Mouse (Mus musculus) liver, embryonic 14.5 days (tissue): ENCODE measurements at regions not wholly inside any gene's neighbourhood (a gene's known extent, or its start where the extent isn't known, plus 50 kb on each side); places are given as distances from the start of the nearest gene placed in this dataset.
A peak's percentile ranks its signal among the peaks of the same experiment; 100 is the strongest.

Experiments
- ATAC-seq: fragments of 200-750 bp; cut with Nextera tagmentation; 2 replicates; pipeline ENCODE4 v1.8.0; 2017; ENCODE audit warnings: moderate number of reproducible peaks, mild to moderate bottlenecking, moderate library complexity; ENCODE audit not compliant: insufficient read depth
- DNase-seq, 3 experiments: peaks; one replicate each; pipeline ENCODE4 v3.0.0-alpha.2; 2012 to 2013; ENCODE audit warnings: low read depth in 3 of 3, low spot score in 3 of 3
- H3K27ac ChIP-seq: fragments of 300-500 bp; sonication (generic); 2 replicates; pipeline ENCODE4 v1.5.1; 2014; ENCODE audit warnings: moderate library complexity, mild to moderate bottlenecking, control low read depth, inconsistent platforms
- H3K27me3 ChIP-seq: fragments of 300-500 bp; sonication (generic); 2 replicates; pipeline ENCODE4 v1.6.1; 2014; ENCODE audit warnings: mild to moderate bottlenecking, low read length, moderate library complexity; ENCODE audit not compliant: control insufficient read depth, insufficient read depth
- H3K36me3 ChIP-seq: fragments of 300-500 bp; sonication (generic); replicated peaks from 2 replicates; pipeline ENCODE4 v1.6.1; 2014; ENCODE audit warnings: low read depth; ENCODE audit not compliant: control insufficient read depth, insufficient read depth
- H3K4me1 ChIP-seq, 2 experiments: fragments of 200-500 bp in 1 of 2; fragments of 300-500 bp in 1 of 2; sonication (generic) in 1 of 2; replicated peaks; 2 replicates each; pipeline ENCODE4 v1.6.1; 2012 to 2014; ENCODE audit warnings: antibody characterized with exemption in 1 of 2, inconsistent platforms in 1 of 2, low read length in 1 of 2; ENCODE audit not compliant: control insufficient read depth in 2 of 2, insufficient read depth in 2 of 2
- H3K4me2 ChIP-seq: fragments of 300-500 bp; sonication (generic); 2 replicates; pipeline ENCODE4 v1.6.1; 2014; ENCODE audit warnings: low read depth, mild to moderate bottlenecking, control low read depth, moderate library complexity
- H3K4me3 ChIP-seq, 2 experiments: fragments of 200-500 bp in 1 of 2; fragments of 300-500 bp in 1 of 2; sonication (generic) in 1 of 2; 2 replicates each; pipeline ENCODE4 v1.5.1; 2012 to 2014; ENCODE audit warnings: low read depth in 2 of 2, low read length in 2 of 2, mild to moderate bottlenecking in 2 of 2, control low read depth in 1 of 2, inconsistent platforms in 1 of 2, moderate library complexity in 1 of 2; ENCODE audit not compliant: insufficient read depth in 1 of 2
- H3K9ac ChIP-seq: fragments of 300-500 bp; sonication (generic); replicated peaks from 2 replicates; pipeline ENCODE4 v1.6.1; 2014; ENCODE audit warnings: mild to moderate bottlenecking, control low read depth, moderate library complexity
- H3K9me3 ChIP-seq: fragments of 300-500 bp; sonication (generic); 2 replicates; pipeline ENCODE4 v1.6.1; 2016; ENCODE audit warnings: low read length, mixed read lengths; ENCODE audit not compliant: control insufficient read depth
- CTCF ChIP-seq: IDR thresholded peaks from 2 replicates; pipeline ENCODE4 v1.5.1; 2016; ENCODE audit warnings: antibody characterized with exemption, low read depth, control low read depth
- EP300 ChIP-seq: IDR thresholded peaks from 2 replicates; pipeline ENCODE4 v1.6.1; 2016; ENCODE audit warnings: antibody characterized with exemption, low read depth
- WGBS: fragments of 180-500 bp; shearing (Covaris S2); extraction: QIAGEN DNeasy Blood & Tissue Kit; methylation state at CpG from one replicate; pipeline ENCODE4 v1.1.7; 2014; ENCODE audit not compliant: insufficient replicate concordance; 5-methylcytosine and 5-hydroxymethylcytosine counted together

DNA sequence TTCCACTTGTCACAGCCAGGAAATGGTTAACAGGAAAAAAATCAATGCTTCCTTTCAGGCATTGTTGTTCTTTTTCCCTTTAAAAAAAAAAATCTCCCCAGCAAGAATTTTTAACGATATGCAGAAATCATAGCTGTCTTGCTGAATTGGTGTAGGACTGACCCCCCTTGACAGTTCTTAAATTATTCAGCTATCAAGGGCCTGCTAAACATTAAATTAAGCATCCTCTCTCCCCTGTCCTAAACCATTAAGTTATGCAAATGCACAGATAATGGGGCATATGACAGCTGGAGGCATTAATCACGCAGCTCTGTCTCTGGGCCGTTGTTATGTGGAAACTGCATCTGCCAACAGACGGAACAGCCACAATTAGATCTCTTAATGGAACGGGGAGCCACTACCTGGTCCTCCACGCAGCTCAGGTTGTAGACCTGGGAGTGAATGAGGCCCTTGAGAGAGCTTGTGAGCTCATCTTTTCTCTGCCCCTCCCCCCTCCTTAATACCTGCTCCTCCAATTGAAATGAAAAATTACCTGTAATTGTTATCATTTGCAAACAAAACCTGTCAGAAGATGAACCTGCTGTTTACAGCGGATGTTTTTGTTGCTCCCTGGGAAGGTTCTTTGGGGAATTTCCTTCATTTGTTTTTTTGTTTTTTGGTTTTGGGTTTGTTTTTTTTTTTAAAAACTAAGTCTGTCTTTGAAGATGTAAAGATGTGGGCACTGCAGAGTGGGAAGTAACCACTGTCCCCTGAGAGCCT, 110.0 kb downstream of the Psat1 start:
- H3K27ac ChIP-seq: no peak overlapping the region
- no peaks in the 10 kb centered on the region for H3K9me3 ChIP-seq
- H3K4me1 ChIP-seq: peaks cover 3 to 10% of the 10 kb centered on the region in 2 experiments; a peak in 3 of 4 replicates
- H3K4me2 ChIP-seq: peak overlapping the region; percentile 13; the same call in 1 of the 2 replicates
- TF ChIP-seq CTCF (no peak), EP300 (no peak)
- H3K27me3 ChIP-seq: no peaks in the 10 kb centered on the region
- ATAC-seq (no peak; the same call in 1 of the 2 replicates), DNase-seq (no peak)
- no peak overlapping the region for H3K9ac ChIP-seq
- H3K4me3 ChIP-seq: no peak overlapping the region
- H3K36me3 ChIP-seq: no peaks in the 10 kb centered on the region
- WGBS: 5% methylated on average over 7 of the region's 7 CpGs

DNA sequence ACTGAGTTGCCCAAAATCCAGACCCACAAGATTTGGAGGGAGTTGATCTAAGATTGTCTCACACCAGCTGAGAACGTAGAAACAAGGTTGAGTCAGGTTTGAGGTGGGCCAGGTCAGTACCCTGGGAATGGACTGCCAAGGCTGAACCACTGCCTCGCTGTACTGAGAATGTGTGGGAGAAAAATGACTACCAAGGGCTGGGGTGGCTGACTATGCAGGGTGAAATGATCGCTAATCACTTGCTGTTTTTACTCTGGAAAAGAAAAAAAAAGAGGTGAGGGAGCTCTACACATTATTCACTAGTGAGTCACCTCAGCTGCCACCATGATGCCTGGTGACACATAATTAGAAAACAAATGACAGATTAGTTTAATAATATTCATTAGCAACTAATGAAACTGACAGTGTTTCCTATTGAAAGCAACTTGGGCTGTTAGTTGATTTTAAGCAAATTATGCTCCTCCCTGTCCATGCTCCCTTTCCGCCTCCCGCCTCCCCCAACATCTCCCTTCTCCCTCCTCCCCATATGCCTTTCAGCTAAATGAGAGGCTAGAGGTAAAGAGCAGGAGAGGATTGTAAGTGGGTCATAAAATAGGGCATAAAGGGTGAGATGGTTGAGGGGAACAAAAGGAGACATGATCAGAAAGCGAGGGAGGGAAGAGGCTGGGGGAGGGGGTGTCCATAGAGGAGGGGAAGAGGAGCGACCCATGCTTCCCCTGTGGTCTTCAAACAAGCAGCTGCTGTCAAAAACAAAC, 110.8 kb downstream of the Psat1 start:
- ATAC-seq (no peak), DNase-seq (no peak)
- no peaks in the 10 kb centered on the region for H3K27me3 ChIP-seq
- H3K4me2 ChIP-seq: no peak overlapping the region
- H3K4me3 ChIP-seq: no peak overlapping the region
- WGBS: 38% methylated on average over 7 of the region's 7 CpGs
- no peaks in the 10 kb centered on the region for H3K9me3 ChIP-seq
- H3K4me1 ChIP-seq: peaks cover 3 to 10% of the 10 kb centered on the region in 2 experiments; a peak in 3 of 4 replicates
- no peak overlapping the region for H3K27ac ChIP-seq
- TF ChIP-seq CTCF (no peak), EP300 (no peak)
- H3K9ac ChIP-seq: no peak overlapping the region
- no peaks in the 10 kb centered on the region for H3K36me3 ChIP-seq

DNA sequence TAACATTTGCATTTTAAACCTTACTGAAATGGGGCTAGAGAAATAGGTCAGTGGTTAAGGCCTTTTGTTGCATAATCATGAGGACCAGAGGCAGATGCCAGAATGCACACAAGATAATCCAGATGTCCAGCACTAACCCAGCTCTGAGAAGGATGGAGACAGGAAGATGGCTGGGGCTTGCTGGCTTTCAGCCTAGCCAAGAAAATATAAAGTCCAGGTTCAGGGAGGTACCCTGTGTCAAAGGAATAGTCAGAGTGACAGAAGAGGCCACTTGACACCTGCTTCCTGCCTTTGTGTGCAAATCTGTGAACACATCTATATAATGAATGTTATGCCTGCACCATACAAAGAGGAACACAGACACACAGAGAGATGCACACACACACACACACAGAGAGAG, 116.8 kb downstream of the Psat1 start:
- no peak overlapping the region for H3K9ac ChIP-seq
- DNase-seq (no peak), ATAC-seq (no peak)
- no peaks in the 10 kb centered on the region for H3K36me3 ChIP-seq
- TF ChIP-seq EP300: no peak
- no peak overlapping the region for H3K27ac ChIP-seq
- H3K27me3 ChIP-seq: no peaks in the 10 kb centered on the region
- H3K4me2 ChIP-seq: no peak overlapping the region
- no peaks in the 10 kb centered on the region for H3K9me3 ChIP-seq
- H3K4me1 ChIP-seq: peaks cover 0 to 3% of the 10 kb centered on the region in 2 experiments; a peak in 2 of 4 replicates
- no peak overlapping the region for H3K4me3 ChIP-seq

GRCm38 (mm10) chr19:15829158-15829557, 118.0 kb downstream of the Psat1 start:
- H3K4me3 ChIP-seq: no peak overlapping the region
- peaks cover 0 to 3% of the 10 kb centered on the region in 2 experiments; a peak in 2 of 4 replicates for H3K4me1 ChIP-seq
- H3K9me3 ChIP-seq: no peaks in the 10 kb centered on the region
- no peaks in the 10 kb centered on the region for H3K36me3 ChIP-seq
- DNase-seq: no peak
- TF ChIP-seq CTCF (no peak), EP300 (no peak)
- ATAC-seq: no peak
- H3K9ac ChIP-seq: no peak overlapping the region
- no peak overlapping the region for H3K27ac ChIP-seq
- no peaks in the 10 kb centered on the region for H3K27me3 ChIP-seq
- WGBS: 49% methylated on average over 5 of the region's 5 CpGs
- no peak overlapping the region for H3K4me2 ChIP-seq

- 58% methylated on average over 10 of the region's 10 CpGs for WGBS
- no peaks in the 10 kb centered on the region for H3K36me3 ChIP-seq
- H3K27me3 ChIP-seq: no peaks in the 10 kb centered on the region
- H3K9ac ChIP-seq: no peak overlapping the region
- no peak overlapping the region for H3K27ac ChIP-seq
- no peak for TF ChIP-seq EP300
- TF ChIP-seq CTCF: no peak
- no peak overlapping the region for H3K4me3 ChIP-seq
- peaks cover 0 to 7% of the 10 kb centered on the region in 2 experiments; a peak in 2 of 4 replicates for H3K4me1 ChIP-seq
- no peak for ATAC-seq
- H3K4me2 ChIP-seq: no peak overlapping the region
- no peaks in the 10 kb centered on the region for H3K9me3 ChIP-seq
- no peak for DNase-seq
Measured at GRCm38 (mm10) chr19:15827990-15828705, 119.0 kb downstream of the Psat1 start.
